Mouse (Mus musculus): ENCODE results near the gene Gm4907.
"Not testable (repeated sequence)": the region's sequence is repeated elsewhere in the genome, so short reads cannot be mapped to it uniquely, and the experiment has no call there.

The Gm4907 gene

GRCm38 (mm10) chrX:23882253-23882652 lies at the start of gene Gm4907:
Gm4907 (plus strand) TSS chrX:23882553.
- not testable (repeated sequence) for ATAC-seq (ENCODE audit: low TSS enrichment)

GRCm38 (mm10) chrX:23833784-23834183 lies 48.6 kb upstream of the Gm4907 start:
- ATAC-seq (ENCODE audit: low TSS enrichment), result not testable (repeated sequence)

GRCm38 (mm10) chrX:23840921-23841320 lies 41.4 kb upstream of the Gm4907 start:
- no peak for ATAC-seq (ENCODE audit: low TSS enrichment)

GRCm38 (mm10) chrX:23954161-23954560 lies 71.8 kb downstream of the Gm4907 start:
- no peak for ATAC-seq (ENCODE audit: low TSS enrichment)

Measured in frontal cortex, adult (tissue).